Mouse (Mus musculus): Measurements from ENCODE around the gene Txnrd1.

Txnrd1 gene

GRCm38 (mm10) chr10:82913238-82913637 is 79.5 kb downstream of the Txnrd1 start:
- DNase-seq (ENCODE audit: low read depth, low spot score): no peak

GRCm38 (mm10) chr10:82913772-82914171 is 80.0 kb downstream of the Txnrd1 start:
- no peak for DNase-seq (ENCODE audit: low read depth, low spot score)

- DNase-seq (ENCODE audit: low read depth, low spot score): no peak
Observed at GRCm38 (mm10) chr10:82918675-82919074, 84.9 kb downstream of the Txnrd1 start.

- DNase-seq (ENCODE audit: low read depth, low spot score): no peak
Observed at GRCm38 (mm10) chr10:82919404-82919980, 85.7 kb downstream of the Txnrd1 start.

GRCm38 (mm10) chr10:82923547-82923946 is 89.8 kb downstream of the Txnrd1 start:
- DNase-seq (ENCODE audit: low read depth, low spot score): no peak

GRCm38 (mm10) chr10:82924750-82925149 is 91.0 kb downstream of the Txnrd1 start:
- DNase-seq (ENCODE audit: low read depth, low spot score): no peak

- no peak for DNase-seq (ENCODE audit: low read depth, low spot score)
Observed at GRCm38 (mm10) chr10:82925624-82926023, 91.9 kb downstream of the Txnrd1 start.

GRCm38 (mm10) chr10:82935018-82935633 is 101.4 kb downstream of the Txnrd1 start:
- DNase-seq (ENCODE audit: low read depth, low spot score): no peak

- no peak for DNase-seq (ENCODE audit: low read depth, low spot score)
Observed at GRCm38 (mm10) chr10:82935774-82936173, 102.0 kb downstream of the Txnrd1 start.

Data from mesoderm, embryonic 11.5 days (tissue).